Mouse (Mus musculus) stomach, embryonic 16.5 days (tissue): ENCODE results near the gene Jam2. TPM values are rescaled to one million over a fixed set of nuclear protein-coding genes. Genes with fewer than 3 reads are reported as not detected.

Experiments
- ATAC-seq: fragments of 200-750 bp; cut with Nextera tagmentation; 2 replicates; pipeline ENCODE4 v1.8.0; 2017; ENCODE audit warnings: moderate number of reproducible peaks, moderate TSS enrichment; ENCODE audit not compliant: insufficient read depth, low FRiP score
- H3K27ac ChIP-seq: fragments of 300-500 bp; sonication (generic); 2 replicates; pipeline ENCODE4 v1.5.1; 2014; ENCODE audit warnings: low read length
- H3K27me3 ChIP-seq: fragments of 300-500 bp; sonication (generic); 2 replicates; pipeline ENCODE4 v1.6.1; 2014; ENCODE audit warnings: low read length, control low read depth, mixed read lengths; ENCODE audit not compliant: control insufficient read depth, insufficient read depth
- H3K36me3 ChIP-seq: fragments of 300-500 bp; sonication (generic); 2 replicates; pipeline ENCODE4 v1.6.1; 2014; ENCODE audit warnings: low read length; ENCODE audit not compliant: control insufficient read depth, insufficient read depth
- H3K4me1 ChIP-seq: fragments of 300-500 bp; sonication (generic); 2 replicates; pipeline ENCODE4 v1.6.1; 2014; ENCODE audit warnings: low read length, control low read depth, mixed read lengths; ENCODE audit not compliant: control insufficient read depth, insufficient read depth
- H3K4me2 ChIP-seq: fragments of 300-500 bp; sonication (generic); 2 replicates; pipeline ENCODE4 v1.6.1; 2014; ENCODE audit warnings: low read depth, low read length, mixed read lengths
- H3K4me3 ChIP-seq: fragments of 300-500 bp; sonication (generic); replicated peaks from 2 replicates; pipeline ENCODE4 v1.5.1; 2014; ENCODE audit warnings: mild to moderate bottlenecking, low read length
- H3K9ac ChIP-seq: fragments of 300-500 bp; sonication (generic); 2 replicates; pipeline ENCODE4 v1.6.1; 2014; ENCODE audit warnings: low read length
- H3K9me3 ChIP-seq: fragments of 300-500 bp; sonication (generic); replicated peaks from 2 replicates; pipeline ENCODE4 v1.6.1; 2016; ENCODE audit warnings: low read length, control low read depth; ENCODE audit not compliant: control insufficient read depth
- WGBS: fragments of 180-500 bp; shearing (Covaris S2); extraction: QIAGEN DNeasy Blood & Tissue Kit; methylation state at CpG from one replicate; pipeline ENCODE4 v1.1.7; 2014; 5-methylcytosine and 5-hydroxymethylcytosine counted together
- polyA plus RNA-seq: library from polyadenylated mRNA; unstranded; fragments of >200 nt; fragmentation: Nextera tagmentation; extraction: Ambion mirVana; gene quantifications from 2 replicates; pipeline ENCODE4 v1.2.1, GENCODE M21; 2015

Gene Jam2
- polyA plus RNA-seq, 1 experiment from 2014 or later, result 6.2 TPM

GRCm38 (mm10) chr16:84864656-84865055, 90.7 kb downstream of the Jam2 start:
- H3K9ac ChIP-seq, result no peak overlapping the region
- 80% methylated on average over 8 of the region's 8 CpGs for WGBS
- H3K4me2 ChIP-seq, result no peak overlapping the region
- no peaks in the 10 kb centered on the region for H3K9me3 ChIP-seq
- no peak overlapping the region for H3K27ac ChIP-seq
- 0 out of 2 replicates have a peak, but pooled peaks cover 3% of the 10 kb centered on the region for H3K36me3 ChIP-seq
- no peaks in the 10 kb centered on the region for H3K4me1 ChIP-seq
- no peak overlapping the region for H3K4me3 ChIP-seq
- no peaks in the 10 kb centered on the region for H3K27me3 ChIP-seq
- no peak for ATAC-seq

- 82% methylated on average over 8 of the region's 8 CpGs for WGBS
- Histone ChIP-seq H3K4me1 (no peaks in the 10 kb centered on the region), H3K27ac (no peak overlapping the region), H3K36me3 (no peaks in the 10 kb centered on the region), H3K27me3 (no peaks in the 10 kb centered on the region), H3K4me3 (no peak overlapping the region), H3K4me2 (no peak overlapping the region), H3K9me3 (no peaks in the 10 kb centered on the region), H3K9ac (no peak overlapping the region)
- no peak for ATAC-seq
These were observed 99.9 kb downstream of the Jam2 start for GRCm38 (mm10) chr16:84873805-84874204.

DNA sequence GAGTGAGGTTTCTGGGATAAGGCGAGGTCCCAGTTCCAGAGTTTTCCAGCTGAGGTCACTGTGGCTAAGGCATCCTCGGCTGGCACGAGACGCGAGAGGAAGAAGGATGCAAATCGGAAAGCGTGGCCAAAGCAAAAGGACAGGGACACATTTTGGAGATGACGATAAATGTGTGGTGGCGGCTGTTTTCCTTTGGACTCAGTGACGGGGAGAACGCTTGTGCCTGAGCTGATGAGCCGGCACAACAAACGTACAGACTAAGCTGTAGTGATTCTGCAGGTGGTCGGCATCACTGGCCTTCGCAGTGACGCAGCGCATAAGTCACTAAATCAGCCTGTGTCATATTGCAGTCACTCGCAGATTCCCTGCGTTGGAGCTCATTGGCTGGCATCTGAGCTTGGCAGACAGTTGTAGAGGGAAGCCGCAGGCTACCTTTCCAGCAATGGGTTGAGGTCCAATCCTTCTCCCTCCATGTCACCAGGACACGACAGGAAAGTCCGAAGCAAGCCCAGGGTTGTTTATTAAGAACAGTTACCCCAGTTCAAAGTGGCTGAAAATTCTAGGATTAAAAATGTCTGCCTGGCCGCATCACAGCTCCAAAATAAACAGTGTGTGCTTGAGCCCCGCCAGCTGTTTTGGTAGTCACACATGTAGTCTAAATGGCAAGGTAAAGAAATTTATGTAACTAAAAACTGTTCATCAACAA, 101.2 kb downstream of the Jam2 start:
- H3K9me3 ChIP-seq, result no peaks in the 10 kb centered on the region
- H3K9ac ChIP-seq, result peak overlapping the region; percentile 16; the same call in 1 of the 2 replicates
- H3K27ac ChIP-seq, result no peak overlapping the region
- no peaks in the 10 kb centered on the region for H3K36me3 ChIP-seq
- 39% methylated on average over 24 of the region's 24 CpGs for WGBS
- H3K4me1 ChIP-seq, result no peaks in the 10 kb centered on the region
- H3K4me3 ChIP-seq, result peak overlapping the region; percentile 32
- ATAC-seq, result 0 out of 2 replicates have a peak, but pooled peaks have one; percentile 25
- H3K4me2 ChIP-seq, result peak overlapping the region; percentile 61
- H3K27me3 ChIP-seq, result no peaks in the 10 kb centered on the region

Other genes with a start within 250 kb of the Jam2 start
- 38.3 and 46.9 TPM in 2 replicates for gene Mrpl39, start 38.4 kb upstream of the Jam2 start, polyA plus RNA-seq
- gene Gabpa, start 60.8 kb downstream of the Jam2 start, polyA plus RNA-seq, result 31.3 and 32.0 TPM in 2 replicates
- gene Atp5j, start 61.5 kb downstream of the Jam2 start, polyA plus RNA-seq, result 846 and 927 TPM in 2 replicates